29 mouse cellular contexts compared by ENCODE assay signal in genomic region chr14:98449568-98449967, GRCm38 (mm10).
"Had no signal": no experiment of that assay in that cellular context is flagged by ENCODE, and none has a peak within 500 bp of the region (broad histone marks: within the 10 kb centered on the region; RNA-seq: fewer than 3 reads in every experiment).

No protein-coding gene starts in this region.

- H3K4me2 ChIP-seq: heart, embryonic 11.5 days; heart, embryonic 13.5 days; heart, embryonic 15.5 days; hindbrain, embryonic 12.5 days; hindbrain, embryonic 14.5 days; intestine, embryonic 15.5 days; limb, embryonic 13.5 days; limb, embryonic 15.5 days; liver, embryonic 12.5 days had no signal

- H3K4me3 ChIP-seq: heart, adult 2 months; heart, embryonic 13.5 days; heart, embryonic 15.5 days; hindbrain, embryonic 10.5 days; hindbrain, embryonic 12.5 days; intestine, embryonic 15.5 days; layer of hippocampus, adult 2 months; limb, embryonic 13.5 days; limb, embryonic 15.5 days; liver, embryonic 12.5 days had no signal

- H3K36me3 ChIP-seq: heart, embryonic 13.5 days; heart, embryonic 15.5 days; hindbrain, embryonic 10.5 days; hindbrain, embryonic 12.5 days; intestine, embryonic 15.5 days; limb, embryonic 13.5 days; limb, embryonic 15.5 days; liver, embryonic 12.5 days had no signal

- DNase-seq: gastrocnemius, postnatal 10 days; gastrocnemius, postnatal 25 days; heart, adult 11 months; heart, adult 2 months; heart, postnatal 4 days; kidney, adult 18-20 months; kidney, adult 8-10 months; kidney, postnatal 10 days; kidney, postnatal 25 days; kidney, postnatal 4 days; layer of hippocampus, adult 9-11 months; layer of hippocampus, postnatal 36 days; left cerebral cortex, postnatal 4 days; lung, adult 18-20 months had no signal

- H3K4me1 ChIP-seq: heart, embryonic 13.5 days; heart, embryonic 15.5 days; hindbrain, embryonic 10.5 days; hindbrain, embryonic 12.5 days; intestine, embryonic 15.5 days; limb, embryonic 15.5 days; liver, embryonic 12.5 days had no signal

- ATAC-seq: hindbrain, embryonic 16.5 days; inflammation-experienced regulatory T-cells, adult 6 months; intestine, embryonic 15.5 days; intestine, postnatal 0 days; liver, embryonic 12.5 days had no signal

- H3K9me3 ChIP-seq: heart, embryonic 13.5 days; heart, embryonic 15.5 days; hindbrain, embryonic 10.5 days; hindbrain, embryonic 12.5 days; intestine, embryonic 15.5 days; limb, embryonic 13.5 days; limb, embryonic 15.5 days; liver, embryonic 12.5 days had no signal

- H3K27ac ChIP-seq: heart, adult 2 months; heart, embryonic 13.5 days; heart, embryonic 15.5 days; hindbrain, embryonic 10.5 days; hindbrain, embryonic 12.5 days; hindbrain, embryonic 14.5 days; intestine, embryonic 15.5 days; layer of hippocampus, adult 2 months; limb, embryonic 13.5 days; limb, embryonic 15.5 days; liver, embryonic 12.5 days; liver, embryonic 14.5 days had no signal

- H3K9ac ChIP-seq: heart, embryonic 13.5 days; heart, embryonic 15.5 days; hindbrain, embryonic 12.5 days; hindbrain, embryonic 14.5 days; intestine, embryonic 15.5 days; limb, embryonic 13.5 days; limb, embryonic 15.5 days; liver, embryonic 12.5 days; liver, embryonic 14.5 days had no signal

- H3K27me3 ChIP-seq: heart, embryonic 13.5 days; heart, embryonic 15.5 days; hindbrain, embryonic 12.5 days; intestine, embryonic 15.5 days; limb, embryonic 13.5 days; limb, embryonic 15.5 days; liver, embryonic 12.5 days had no signal
